Comparison of ENCODE assay signal across 9 mouse cellular contexts in genomic region chr7:46846486-46847244, GRCm38 (mm10). TPM values are rescaled to one million over a fixed set of nuclear protein-coding genes. Genes with fewer than 3 reads are reported as not detected.
DNase-seq lines count a peak whose midpoint lies in the region; ATAC-seq and TF ChIP-seq lines count a peak whose summit lies in the region.
"Had no signal": no experiment of that assay in that cellular context is flagged by ENCODE, and none has a peak within 500 bp of the region (broad histone marks: within the 10 kb centered on the region; RNA-seq: fewer than 3 reads in every experiment).

No protein-coding gene starts in this region.

- H3K9me3 ChIP-seq in CH12.LX (replicated peaks; ENCODE audit: low read length): no peaks in the 10 kb centered on the region
- no peaks in the 10 kb centered on the region for H3K9me3 ChIP-seq in erythroblast, embryonic 14.5 days (ENCODE audit: control insufficient read depth, low read length)
- H3K9me3 ChIP-seq in heart, embryonic 13.5 days: no peaks in the 10 kb centered on the region
- H3K9me3 ChIP-seq in kidney, embryonic 16.5 days (ENCODE audit: low read length): no peaks in the 10 kb centered on the region
- no peaks in the 10 kb centered on the region for H3K9me3 ChIP-seq in liver, embryonic 14.5 days (ENCODE audit: control insufficient read depth, low read length)
- H3K9me3 ChIP-seq in stomach, embryonic 16.5 days (replicated peaks; ENCODE audit: control insufficient read depth, low read length): no peaks in the 10 kb centered on the region

- dilution Hi-C loops in CH12.LX (cut with MboI; ENCODE audit: extremely low pct_ligation_motif_present, extremely low pct_unique_long_range_greater_than_20kb, low sequenced_read_pairs): no loop called here

- peaks cover 0 to 30% of the 10 kb centered on the region in 2 experiments; a peak in 2 of 4 replicates for H3K4me1 ChIP-seq in CH12.LX (ENCODE audit: control insufficient read depth in 1 of 2, insufficient read depth in 2 of 2)
- peaks cover 29% of the 10 kb centered on the region for H3K4me1 ChIP-seq in erythroblast, embryonic 14.5 days (ENCODE audit: control insufficient read depth)
- H3K4me1 ChIP-seq in heart, embryonic 13.5 days: peaks cover 43% of the 10 kb centered on the region
- H3K4me1 ChIP-seq in kidney, embryonic 16.5 days (ENCODE audit: insufficient read depth, low read length): peaks cover 23% of the 10 kb centered on the region
- peaks cover 0 to 15% of the 10 kb centered on the region in 2 experiments; a peak in 3 of 4 replicates for H3K4me1 ChIP-seq in liver, embryonic 14.5 days (replicated peaks; ENCODE audit: control insufficient read depth in 2 of 2, insufficient read depth in 2 of 2, low read length in 1 of 2)
- peaks cover 12% of the 10 kb centered on the region for H3K4me1 ChIP-seq in stomach, embryonic 16.5 days (ENCODE audit: control insufficient read depth, insufficient read depth, low read length)

- peaks cover 18% of the 10 kb centered on the region for H3K79me2 ChIP-seq in CH12.LX (replicated peaks; ENCODE audit: control insufficient read depth, extremely low read depth, insufficient read depth, poor library complexity, severe bottlenecking)

- TF ChIP-seq EP300 in CH12.LX (IDR thresholded peaks at IDR 0.05; ENCODE audit: low read length): no peak
- no peak for TF ChIP-seq EP300 in liver, embryonic 14.5 days (IDR thresholded peaks at IDR 0.05; ENCODE audit: low read depth)

- peak overlapping the region; percentile 39 for H3K4me2 ChIP-seq in CH12.LX (ENCODE audit: insufficient read depth, low read depth, poor library complexity, severe bottlenecking)
- peak overlapping the region; percentile 91 for H3K4me2 ChIP-seq in heart, embryonic 13.5 days
- H3K4me2 ChIP-seq in kidney, embryonic 16.5 days (replicated peaks; ENCODE audit: low read depth, low read length): peak overlapping the region; percentile 91
- peak overlapping the region; percentile 68 for H3K4me2 ChIP-seq in liver, embryonic 14.5 days (ENCODE audit: low read depth)
- H3K4me2 ChIP-seq in stomach, embryonic 16.5 days (ENCODE audit: low read depth, low read length): peak overlapping the region; percentile 92

- DNase-seq in CH12.LX (ENCODE audit: extremely low read depth): peak; percentile 88
- DNase-seq in brain, embryonic 14.5 days (ENCODE audit: low read depth): peak; percentile 89
- peak; percentile 42 to 61 (median 53) for DNase-seq in liver, embryonic 14.5 days (ENCODE audit: low read depth in 3 of 3, low spot score in 3 of 3)
- peak; percentile 75 for DNase-seq in neural tube, embryonic 10.5 days (ENCODE audit: extremely low spot score, low spot score)

- H3K27me3 ChIP-seq in CH12.LX (replicated peaks): no peaks in the 10 kb centered on the region
- H3K27me3 ChIP-seq in erythroblast, embryonic 14.5 days (ENCODE audit: control insufficient read depth): no peaks in the 10 kb centered on the region
- H3K27me3 ChIP-seq in heart, embryonic 13.5 days (replicated peaks): 0 out of 2 replicates have a peak, but pooled peaks cover 6% of the 10 kb centered on the region
- H3K27me3 ChIP-seq in kidney, embryonic 16.5 days (ENCODE audit: insufficient read depth, low read length): no peaks in the 10 kb centered on the region
- H3K27me3 ChIP-seq in liver, embryonic 14.5 days (ENCODE audit: control insufficient read depth, insufficient read depth, low read length): no peaks in the 10 kb centered on the region
- H3K27me3 ChIP-seq in stomach, embryonic 16.5 days (ENCODE audit: control insufficient read depth, insufficient read depth, low read length): no peaks in the 10 kb centered on the region

- peak; percentile 56 for TF ChIP-seq POLR2A in CH12.LX (IDR thresholded peaks at IDR 0.05; ENCODE audit: low read depth, low read length)
- no peak for TF ChIP-seq POLR2A in brain, embryonic 14.5 days (IDR thresholded peaks at IDR 0.05; ENCODE audit: borderline replicate concordance, extremely low read depth, insufficient read depth, insufficient read length, poor library complexity, severe bottlenecking)

- TF ChIP-seq RAD21 in CH12.LX (IDR thresholded peaks at IDR 0.05; ENCODE audit: low read depth, low read length): no peak

- H3K36me3 ChIP-seq in CH12.LX (replicated peaks in 1 of 2; ENCODE audit: control insufficient read depth in 1 of 2, insufficient read depth in 1 of 2, low read length in 1 of 2): peaks cover 26 to 42% of the 10 kb centered on the region in 2 experiments
- peaks cover 31% of the 10 kb centered on the region for H3K36me3 ChIP-seq in erythroblast, embryonic 14.5 days (ENCODE audit: control insufficient read depth)
- peaks cover 43% of the 10 kb centered on the region for H3K36me3 ChIP-seq in heart, embryonic 13.5 days
- peaks cover 40% of the 10 kb centered on the region for H3K36me3 ChIP-seq in kidney, embryonic 16.5 days (ENCODE audit: insufficient read depth, low read length)
- H3K36me3 ChIP-seq in liver, embryonic 14.5 days (replicated peaks; ENCODE audit: control insufficient read depth, insufficient read depth, low read depth): peaks cover 38% of the 10 kb centered on the region
- peaks cover 26% of the 10 kb centered on the region for H3K36me3 ChIP-seq in stomach, embryonic 16.5 days (ENCODE audit: control insufficient read depth, insufficient read depth, low read length)

- 1% methylated on average over 28 of the region's 28 CpGs for WGBS in heart, embryonic 13.5 days
- WGBS in kidney, embryonic 16.5 days: 1% methylated on average over 28 of the region's 28 CpGs
- WGBS in liver, embryonic 14.5 days (ENCODE audit: insufficient replicate concordance): under 1% methylated on average over 28 of the region's 28 CpGs
- WGBS in stomach, embryonic 16.5 days: 2% methylated on average over 28 of the region's 28 CpGs

- peak in 1 of 2 experiments; percentile 36; a peak in 2 of 4 replicates for TF ChIP-seq CTCF in CH12.LX (conservative IDR thresholded peaks at IDR 0.05 in 1 of 2, IDR thresholded peaks at IDR 0.05 in 1 of 2; ENCODE audit: low read depth in 2 of 2, low read length in 2 of 2)
- TF ChIP-seq CTCF in brain, embryonic 14.5 days (IDR thresholded peaks at IDR 0.05; ENCODE audit: borderline replicate concordance, extremely low read depth, insufficient read depth, insufficient read length): peak; percentile 31; the same call in 1 of the 2 replicates
- peak; percentile 49 for TF ChIP-seq CTCF in liver, embryonic 14.5 days (IDR thresholded peaks at IDR 0.05; ENCODE audit: low read depth)

- peak overlapping the region; percentile 96 to 99 (median 98) for H3K4me3 ChIP-seq in CH12.LX (replicated peaks in 1 of 3; ENCODE audit: low read depth in 2 of 3, low read length in 2 of 3, poor library complexity in 1 of 3)
- H3K4me3 ChIP-seq in erythroblast, embryonic 14.5 days (replicated peaks): peak overlapping the region; percentile 81
- H3K4me3 ChIP-seq in heart, embryonic 13.5 days: peak overlapping the region; percentile 88
- peak overlapping the region; percentile 97 for H3K4me3 ChIP-seq in kidney, embryonic 16.5 days (ENCODE audit: low read length)
- peak overlapping the region; percentile 61 to 87 for H3K4me3 ChIP-seq in liver, embryonic 14.5 days (ENCODE audit: insufficient read depth in 1 of 2, low read depth in 2 of 2, low read length in 2 of 2)
- H3K4me3 ChIP-seq in stomach, embryonic 16.5 days (replicated peaks; ENCODE audit: low read length): peak overlapping the region; percentile 91

- H3K9ac ChIP-seq in CH12.LX (ENCODE audit: insufficient read depth, low read depth): peak overlapping the region; percentile 94
- peak overlapping the region; percentile 98 for H3K9ac ChIP-seq in heart, embryonic 13.5 days
- H3K9ac ChIP-seq in kidney, embryonic 16.5 days (replicated peaks; ENCODE audit: low read length): peak overlapping the region; percentile 95
- H3K9ac ChIP-seq in liver, embryonic 14.5 days (replicated peaks): peak overlapping the region; percentile 71
- H3K9ac ChIP-seq in stomach, embryonic 16.5 days (ENCODE audit: low read length): peak overlapping the region; percentile 96

- peak overlapping the region; percentile 69 for H3K27ac ChIP-seq in CH12.LX (ENCODE audit: insufficient read depth, low read depth)
- peak overlapping the region; percentile 99 for H3K27ac ChIP-seq in heart, embryonic 13.5 days (replicated peaks)
- peak overlapping the region; percentile 96 for H3K27ac ChIP-seq in kidney, embryonic 16.5 days (ENCODE audit: low read length)
- H3K27ac ChIP-seq in liver, embryonic 14.5 days: peak overlapping the region; percentile 0
- H3K27ac ChIP-seq in stomach, embryonic 16.5 days (ENCODE audit: low read length): peak overlapping the region; percentile 97

- ATAC-seq in heart, embryonic 13.5 days (ENCODE audit: extremely low read depth, insufficient number of reproducible peaks, low FRiP score, low TSS enrichment): no peak
- peak; percentile 41 for ATAC-seq in kidney, embryonic 16.5 days (ENCODE audit: low FRiP score, low TSS enrichment)
- ATAC-seq in liver, embryonic 14.5 days (ENCODE audit: insufficient read depth): peak; percentile 49
- ATAC-seq in stomach, embryonic 16.5 days (ENCODE audit: insufficient read depth, low FRiP score): peak; percentile 39

- in situ Hi-C loops in CH12.LX (cut with MboI; ENCODE audit: low pct_ligation_motif_present, low pct_unique_long_range_greater_than_20kb, low sequenced_read_pairs): loop anchor here (5.0 kb wide), 1 partner anchor 49 kb away; the partner anchor contains the start of genes Gtf2h1 and Hps5

RNA-seq across cellular contexts. Expression of gene Ldha, which starts 5.4 kb away (rescaled TPM):
- total RNA-seq in CH12.LX (2012; rRNA removed): 702 and 970 TPM in 2 replicates
- 1,007 and 1,199 TPM in 2 replicates for total RNA-seq in CH12.LX (2014; rRNA removed)
- 1,412 and 1,555 TPM in 2 replicates for polyA plus RNA-seq in CH12.LX (2012; ENCODE audit: insufficient read length, low read depth)
- polyA plus RNA-seq in brain, embryonic 14.5 days (2012; rRNA removed): 286 and 288 TPM in 2 replicates
- 12.0 and 18.0 TPM in 2 replicates for polyA plus RNA-seq in erythroblast, embryonic 14.5 days (2012)
- 2,723 and 3,293 TPM in 2 replicates for polyA plus RNA-seq in heart, embryonic 13.5 days (2015; fragmentation: Nextera tagmentation; extraction: Ambion mirVana)
- polyA plus RNA-seq in kidney, embryonic 16.5 days (2015; fragmentation: Nextera tagmentation; extraction: Ambion mirVana): 1,802 and 1,946 TPM in 2 replicates
- polyA plus RNA-seq in liver, embryonic 14.5 days (2012; rRNA removed): 339 and 356 TPM in 2 replicates
- polyA plus RNA-seq in liver, embryonic 14.5 days (2014; fragmentation: Nextera tagmentation; extraction: Ambion mirVana): 1,026 and 1,104 TPM in 2 replicates
- 1,904 and 2,036 TPM in 2 replicates for polyA plus RNA-seq in stomach, embryonic 16.5 days (2015; fragmentation: Nextera tagmentation; extraction: Ambion mirVana)

RNA-seq across cellular contexts. Expression of gene Ldhc, which starts 14.3 kb away (rescaled TPM):
- total RNA-seq in CH12.LX (2012; rRNA removed): not detected in 2 replicates
- total RNA-seq in CH12.LX (2014; rRNA removed): not detected in 2 replicates
- not detected in 2 replicates for polyA plus RNA-seq in CH12.LX (2012; ENCODE audit: insufficient read length, low read depth)
- polyA plus RNA-seq in brain, embryonic 14.5 days (2012; rRNA removed): 0.16 and 0.20 TPM in 2 replicates
- polyA plus RNA-seq in erythroblast, embryonic 14.5 days (2012): 0.04 TPM in 1 of 2 replicates, not detected in the other
- polyA plus RNA-seq in heart, embryonic 13.5 days (2015; fragmentation: Nextera tagmentation; extraction: Ambion mirVana): not detected in 2 replicates
- polyA plus RNA-seq in kidney, embryonic 16.5 days (2015; fragmentation: Nextera tagmentation; extraction: Ambion mirVana): 0.17 TPM in 1 of 2 replicates, not detected in the other
- 0.11 and 0.17 TPM in 2 replicates for polyA plus RNA-seq in liver, embryonic 14.5 days (2012; rRNA removed)
- 0.09 and 0.21 TPM in 2 replicates for polyA plus RNA-seq in liver, embryonic 14.5 days (2014; fragmentation: Nextera tagmentation; extraction: Ambion mirVana)
- not detected in 2 replicates for polyA plus RNA-seq in stomach, embryonic 16.5 days (2015; fragmentation: Nextera tagmentation; extraction: Ambion mirVana)
- total RNA-seq: layer of hippocampus, adult 8-10 months had no signal

RNA-seq across cellular contexts. Expression of gene Gtf2h1, which starts 50.8 kb away (rescaled TPM):
- total RNA-seq in CH12.LX (2012; rRNA removed): 79.2 and 103 TPM in 2 replicates
- 161 and 198 TPM in 2 replicates for total RNA-seq in CH12.LX (2014; rRNA removed)
- 164 and 172 TPM in 2 replicates for polyA plus RNA-seq in CH12.LX (2012; ENCODE audit: insufficient read length, low read depth)
- polyA plus RNA-seq in brain, embryonic 14.5 days (2012; rRNA removed): 28.7 and 29.0 TPM in 2 replicates
- 0.99 and 1.7 TPM in 2 replicates for polyA plus RNA-seq in erythroblast, embryonic 14.5 days (2012)
- polyA plus RNA-seq in heart, embryonic 13.5 days (2015; fragmentation: Nextera tagmentation; extraction: Ambion mirVana): 28.5 and 29.7 TPM in 2 replicates
- 45.7 and 50.5 TPM in 2 replicates for polyA plus RNA-seq in kidney, embryonic 16.5 days (2015; fragmentation: Nextera tagmentation; extraction: Ambion mirVana)
- 8.1 and 13.4 TPM in 2 replicates for polyA plus RNA-seq in liver, embryonic 14.5 days (2012; rRNA removed)
- polyA plus RNA-seq in liver, embryonic 14.5 days (2014; fragmentation: Nextera tagmentation; extraction: Ambion mirVana): 27.8 and 33.1 TPM in 2 replicates
- polyA plus RNA-seq in stomach, embryonic 16.5 days (2015; fragmentation: Nextera tagmentation; extraction: Ambion mirVana): 50.0 and 51.6 TPM in 2 replicates

RNA-seq across cellular contexts. Expression of gene Hps5, which starts 50.8 kb away (rescaled TPM):
- total RNA-seq in CH12.LX (2012; rRNA removed) (21.9 and 26.0 TPM in 2 replicates), CH12.LX (2014; rRNA removed) (17.8 and 20.3 TPM in 2 replicates)
- polyA plus RNA-seq in CH12.LX (2012; ENCODE audit: insufficient read length, low read depth): 17.2 and 20.8 TPM in 2 replicates
- polyA plus RNA-seq in brain, embryonic 14.5 days (2012; rRNA removed): 22.6 and 24.6 TPM in 2 replicates
- polyA plus RNA-seq in erythroblast, embryonic 14.5 days (2012): 0.09 TPM in 2 replicates
- polyA plus RNA-seq in heart, embryonic 13.5 days (2015; fragmentation: Nextera tagmentation; extraction: Ambion mirVana): 9.7 and 10.8 TPM in 2 replicates
- polyA plus RNA-seq in kidney, embryonic 16.5 days (2015; fragmentation: Nextera tagmentation; extraction: Ambion mirVana): 30.9 and 34.4 TPM in 2 replicates
- 5.3 and 6.3 TPM in 2 replicates for polyA plus RNA-seq in liver, embryonic 14.5 days (2012; rRNA removed)
- polyA plus RNA-seq in liver, embryonic 14.5 days (2014; fragmentation: Nextera tagmentation; extraction: Ambion mirVana): 4.1 and 4.3 TPM in 2 replicates
- polyA plus RNA-seq in stomach, embryonic 16.5 days (2015; fragmentation: Nextera tagmentation; extraction: Ambion mirVana): 20.5 and 23.4 TPM in 2 replicates

Comparison
In these comparisons a context has a peak if more than half of its experiments do, and no peak if none do; other contexts are left out.
1. H3K27ac ChIP-seq: peak in every context shown above with its lines; median percentile 99 in heart, embryonic 13.5 days; 97 in stomach, embryonic 16.5 days; 96 in kidney, embryonic 16.5 days; 69 in CH12.LX; 0 in liver, embryonic 14.5 days.
2. H3K4me2 ChIP-seq: peak in every context shown above with its lines; median percentile 92 in stomach, embryonic 16.5 days; 91 in heart, embryonic 13.5 days; 91 in kidney, embryonic 16.5 days; 68 in liver, embryonic 14.5 days; 39 in CH12.LX.
3. RNA of gene Ldha, which starts 5.4 kb away (polyA plus RNA-seq): 2,723 to 3,293 TPM in heart, embryonic 13.5 days, 1,802 to 1,946 TPM in kidney, embryonic 16.5 days, 1,904 to 2,036 TPM in stomach, embryonic 16.5 days, 1,412 to 1,555 TPM in CH12.LX, 339 to 1,104 TPM in liver, embryonic 14.5 days and 286 to 288 TPM in brain, embryonic 14.5 days; 12.0 to 18.0 TPM in erythroblast, embryonic 14.5 days; every median in the first group is over 10 times any median in the second.
4. Peak in every context shown above with its lines, with median percentiles within 50 percentile points of each other: DNase-seq, H3K4me3 ChIP-seq and H3K9ac ChIP-seq.